Mouse (Mus musculus) MEL (cell line): ENCODE results near the gene Gal3st3. TPM values are rescaled to one million over a fixed set of nuclear protein-coding genes. Genes with fewer than 3 reads are reported as not detected.

Experiments
- DNase-seq: peaks from one replicate; pipeline ENCODE4 v3.0.0; 2011; ENCODE audit warnings: low read depth, low spot score
- H3K27ac ChIP-seq: 2 replicates; pipeline ENCODE4 v1.5.1; 2012; ENCODE audit warnings: low read depth, mild to moderate bottlenecking, control low read depth, low read length, moderate library complexity; ENCODE audit not compliant: control insufficient read depth
- H3K27me3 ChIP-seq, 2 experiments: fragments of 150-350 bp in 1 of 2; sonication (generic) in 1 of 2; 2 replicates each; pipeline ENCODE4 v1.6.1; 2012; ENCODE audit warnings: low read length in 2 of 2, mild to moderate bottlenecking in 2 of 2, improper control_type of control experiment in 1 of 2, moderate library complexity in 1 of 2; ENCODE audit not compliant: insufficient read depth in 2 of 2, control insufficient read depth in 1 of 2
- H3K36me3 ChIP-seq, 2 experiments: 2 replicates each; pipeline ENCODE4 v1.6.1; 2012 to 2014; ENCODE audit warnings: low read length in 2 of 2, improper control_type of control experiment in 1 of 2, inconsistent platforms in 1 of 2, mild to moderate bottlenecking in 1 of 2; ENCODE audit not compliant: insufficient read depth in 2 of 2, control insufficient read depth in 1 of 2
- H3K4me1 ChIP-seq, 2 experiments: fragments of 150-350 bp in 1 of 2; sonication (generic) in 1 of 2; 2 replicates each; pipeline ENCODE4 v1.6.1; 2012; ENCODE audit warnings: low read length in 2 of 2, improper control_type of control experiment in 1 of 2, mild to moderate bottlenecking in 1 of 2; ENCODE audit not compliant: insufficient read depth in 2 of 2, control insufficient read depth in 1 of 2
- H3K4me3 ChIP-seq, 2 experiments: fragments of 150-350 bp in 1 of 2; sonication (generic) in 1 of 2; 2 replicates each; pipeline ENCODE4 v1.5.1; 2012; ENCODE audit warnings: low read depth in 2 of 2, low read length in 2 of 2, mild to moderate bottlenecking in 2 of 2, moderate library complexity in 2 of 2, control low read depth in 1 of 2, improper control_type of control experiment in 1 of 2; ENCODE audit not compliant: control insufficient read depth in 1 of 2, insufficient read depth in 1 of 2
- H3K79me2 ChIP-seq: 2 replicates; pipeline ENCODE4 v1.6.1; 2012; ENCODE audit warnings: mild to moderate bottlenecking, low read length, moderate library complexity; ENCODE audit not compliant: control insufficient read depth, poor library complexity, insufficient read depth
- H3K9ac ChIP-seq: 2 replicates; pipeline ENCODE4 v1.6.1; 2012; ENCODE audit warnings: low read depth, mild to moderate bottlenecking, control low read depth, low read length, moderate library complexity; ENCODE audit not compliant: control insufficient read depth, poor library complexity, severe bottlenecking
- H3K9me3 ChIP-seq: fragments of 150-350 bp; sonication (generic); replicated peaks from 2 replicates; pipeline ENCODE4 v1.6.1; 2012; ENCODE audit warnings: mild to moderate bottlenecking, low read length, improper control_type of control experiment, moderate library complexity; ENCODE audit not compliant: insufficient read depth
- BHLHE40 ChIP-seq: IDR thresholded peaks from 2 replicates; pipeline ENCODE4 v1.6.1; 2012; ENCODE audit warnings: low read depth, mild to moderate bottlenecking, inconsistent platforms, low read length, improper control_type of control experiment, borderline replicate concordance
- CHD1 ChIP-seq: IDR thresholded peaks from 2 replicates; pipeline ENCODE4 v1.6.1; 2012; ENCODE audit warnings: low read depth, mild to moderate bottlenecking, inconsistent platforms, low read length, improper control_type of control experiment
- CHD2 ChIP-seq: IDR thresholded peaks from 2 replicates; pipeline ENCODE4 v1.6.1; 2011; ENCODE audit warnings: low read length, improper control_type of control experiment
- CTCF ChIP-seq, 3 experiments: IDR thresholded peaks in 2 of 3; conservative IDR thresholded peaks in 1 of 3; 2 replicates each; pipeline ENCODE4 v1.5.1; 2011 to 2012; ENCODE audit warnings: low read length in 3 of 3, low read depth in 2 of 3, mild to moderate bottlenecking in 2 of 3, improper control_type of control experiment in 1 of 3, inconsistent platforms in 1 of 3, mixed read lengths in 1 of 3, moderate library complexity in 1 of 3; ENCODE audit not compliant: control insufficient read depth in 1 of 3, insufficient read depth in 1 of 3, poor library complexity in 1 of 3, severe bottlenecking in 1 of 3
- E2F4 ChIP-seq: IDR thresholded peaks from 2 replicates; pipeline ENCODE4 v1.6.1; 2011; ENCODE audit warnings: low read depth, low read length, improper control_type of control experiment, borderline replicate concordance
- ELF1 ChIP-seq: IDR thresholded peaks from 2 replicates; pipeline ENCODE4 v1.6.1; 2014; ENCODE audit warnings: low read depth, mild to moderate bottlenecking, inconsistent platforms, low read length, improper control_type of control experiment, moderate library complexity
- EP300 ChIP-seq, 2 experiments: IDR thresholded peaks; 2 replicates each; pipeline ENCODE4 v1.6.1; 2011; ENCODE audit warnings: improper control_type of control experiment in 2 of 2, low read length in 2 of 2, low read depth in 1 of 2, mild to moderate bottlenecking in 1 of 2
- ETS1 ChIP-seq: IDR thresholded peaks from 2 replicates; pipeline ENCODE4 v1.6.1; 2012; ENCODE audit warnings: low read depth, mild to moderate bottlenecking, inconsistent platforms, low read length, improper control_type of control experiment, moderate library complexity
- GABPA ChIP-seq: IDR thresholded peaks from 2 replicates; pipeline ENCODE4 v1.6.1; 2012; ENCODE audit warnings: low read depth, mild to moderate bottlenecking, inconsistent platforms, low read length, improper control_type of control experiment, moderate library complexity
- GATA1 ChIP-seq: IDR thresholded peaks from 2 replicates; pipeline ENCODE4 v1.6.1; 2011; ENCODE audit warnings: low read depth, low read length, improper control_type of control experiment
- JUND ChIP-seq: IDR thresholded peaks from 2 replicates; pipeline ENCODE4 v1.6.1; 2011; ENCODE audit warnings: low read depth, mild to moderate bottlenecking, improper control_type of control experiment, low read length
- KAT2A ChIP-seq: conservative IDR thresholded peaks from 2 replicates; pipeline ENCODE4 v1.6.1; 2012; ENCODE audit warnings: low read depth, low read length, improper control_type of control experiment, inconsistent platforms
- MAFK ChIP-seq: IDR thresholded peaks from 2 replicates; pipeline ENCODE4 v1.6.1; 2011; ENCODE audit warnings: low read depth, mild to moderate bottlenecking, low read length, improper control_type of control experiment, borderline replicate concordance
- MAX ChIP-seq: IDR thresholded peaks from 2 replicates; pipeline ENCODE4 v1.6.1; 2011; ENCODE audit warnings: low read length, improper control_type of control experiment
- MAZ ChIP-seq: IDR thresholded peaks from 2 replicates; pipeline ENCODE4 v1.6.1; 2012; ENCODE audit warnings: low read depth, mild to moderate bottlenecking, inconsistent platforms, low read length, improper control_type of control experiment
- MEF2A ChIP-seq: IDR thresholded peaks from 2 replicates; pipeline ENCODE4 v1.6.1; 2014; ENCODE audit warnings: low read depth, mild to moderate bottlenecking, inconsistent platforms, low read length, improper control_type of control experiment; ENCODE audit not compliant: poor library complexity, insufficient replicate concordance, severe bottlenecking; ENCODE audit errors: extremely low read depth
- MXI1 ChIP-seq: IDR thresholded peaks from 2 replicates; pipeline ENCODE4 v1.6.1; 2011; ENCODE audit warnings: mild to moderate bottlenecking, low read depth, low read length, improper control_type of control experiment
- MYB ChIP-seq: IDR thresholded peaks from 2 replicates; pipeline ENCODE4 v1.6.1; 2011; ENCODE audit warnings: mild to moderate bottlenecking, low read depth, low read length, improper control_type of control experiment
- MYC ChIP-seq: IDR thresholded peaks from 2 replicates; pipeline ENCODE4 v1.6.1; 2011; ENCODE audit warnings: low read depth, mild to moderate bottlenecking, low read length, improper control_type of control experiment, moderate library complexity
- NELFE ChIP-seq: IDR thresholded peaks from 2 replicates; pipeline ENCODE4 v1.6.1; 2011; ENCODE audit warnings: low read depth, low read length, improper control_type of control experiment
- NRF1 ChIP-seq: IDR thresholded peaks from 2 replicates; pipeline ENCODE4 v1.6.1; 2014; ENCODE audit warnings: low read depth, mild to moderate bottlenecking, inconsistent platforms, low read length, improper control_type of control experiment, moderate library complexity; ENCODE audit not compliant: poor library complexity, insufficient read depth, severe bottlenecking
- POLR2A ChIP-seq, 2 experiments: IDR thresholded peaks; 2 replicates each; pipeline ENCODE4 v1.6.1; 2011 to 2012; ENCODE audit warnings: low read length in 2 of 2, mild to moderate bottlenecking in 2 of 2, control low read depth in 1 of 2, improper control_type of control experiment in 1 of 2, low read depth in 1 of 2, moderate library complexity in 1 of 2; ENCODE audit not compliant: control insufficient read depth in 1 of 2, insufficient read depth in 1 of 2, poor library complexity in 1 of 2
- POLR2AphosphoS2 ChIP-seq: IDR thresholded peaks from 2 replicates; pipeline ENCODE4 v1.6.1; 2011; ENCODE audit warnings: low read length, improper control_type of control experiment
- POLR2AphosphoS5 ChIP-seq: IDR thresholded peaks from 2 replicates; pipeline ENCODE4 v1.6.1; 2012; ENCODE audit warnings: low read depth, borderline replicate concordance, mild to moderate bottlenecking, inconsistent platforms, low read length, moderate library complexity, mixed read lengths
- RAD21 ChIP-seq: IDR thresholded peaks from 2 replicates; pipeline ENCODE4 v1.6.1; 2011; ENCODE audit warnings: mild to moderate bottlenecking, low read depth, low read length, improper control_type of control experiment
- RCOR1 ChIP-seq: IDR thresholded peaks from 2 replicates; pipeline ENCODE4 v1.6.1; 2012; ENCODE audit warnings: low read depth, mild to moderate bottlenecking, inconsistent platforms, low read length, improper control_type of control experiment
- SMC3 ChIP-seq: IDR thresholded peaks from 2 replicates; pipeline ENCODE4 v1.6.1; 2011; ENCODE audit warnings: low read depth, low read length, improper control_type of control experiment
- TAL1 ChIP-seq: IDR thresholded peaks from 2 replicates; pipeline ENCODE4 v1.6.1; 2012; ENCODE audit warnings: mild to moderate bottlenecking, inconsistent platforms, low read length, moderate library complexity, mixed read lengths
- TBP ChIP-seq: IDR thresholded peaks from 2 replicates; pipeline ENCODE4 v1.8.0; 2011; ENCODE audit warnings: low read depth, low read length, improper control_type of control experiment
- TCF12 ChIP-seq: IDR thresholded peaks from 2 replicates; pipeline ENCODE4 v1.6.1; 2014; ENCODE audit warnings: low read depth, mild to moderate bottlenecking, inconsistent platforms, low read length, improper control_type of control experiment, moderate library complexity
- USF1 ChIP-seq: IDR thresholded peaks from 2 replicates; pipeline ENCODE4 v1.6.1; 2014; ENCODE audit warnings: low read depth, mild to moderate bottlenecking, inconsistent platforms, low read length, improper control_type of control experiment, moderate library complexity
- USF2 ChIP-seq, 2 experiments: IDR thresholded peaks; 2 replicates each; pipeline ENCODE4 v1.6.1; 2011 to 2012; ENCODE audit warnings: improper control_type of control experiment in 2 of 2, low read length in 2 of 2, borderline replicate concordance in 1 of 2, inconsistent platforms in 1 of 2, low read depth in 1 of 2, mild to moderate bottlenecking in 1 of 2; ENCODE audit not compliant: insufficient read depth in 1 of 2
- ZC3H11A ChIP-seq: IDR thresholded peaks from 2 replicates; pipeline ENCODE4 v1.6.1; 2012; ENCODE audit warnings: low read depth, mild to moderate bottlenecking, inconsistent platforms, low read length, improper control_type of control experiment
- ZKSCAN1 ChIP-seq: IDR thresholded peaks from 2 replicates; pipeline ENCODE4 v1.6.1; 2012; ENCODE audit warnings: low read depth, mild to moderate bottlenecking, inconsistent platforms, low read length, improper control_type of control experiment, moderate library complexity
- ZMIZ1 ChIP-seq: IDR thresholded peaks from 2 replicates; pipeline ENCODE4 v1.6.1; 2012; ENCODE audit warnings: low read depth, mild to moderate bottlenecking, inconsistent platforms, low read length, improper control_type of control experiment, moderate library complexity
- ZNF384 ChIP-seq: IDR thresholded peaks from 2 replicates; pipeline ENCODE4 v1.6.1; 2012; ENCODE audit warnings: low read depth, mild to moderate bottlenecking, inconsistent platforms, low read length, improper control_type of control experiment
- polyA plus RNA-seq, 2 experiments: library from polyadenylated mRNA; stranded (reverse) in 1 of 2; unstranded in 1 of 2; fragments of >175 nt in 1 of 2; fragments of >200 nt in 1 of 2; gene quantifications; 2 replicates each; pipeline versions ENCODE4 v1.2.1 to v1.2.4; 2012; ENCODE audit warnings: low replicate concordance in 2 of 2, low read depth in 1 of 2; ENCODE audit not compliant: insufficient read length in 2 of 2, insufficient read depth in 1 of 2, missing spikeins in 1 of 2
- total RNA-seq: library from RNA; depleted of rRNA; stranded (reverse); fragments of 300-350 nt; gene quantifications from 2 replicates; pipeline ENCODE4 v1.2.3, GENCODE M21; 2012

Gene Gal3st3
- total and polyA plus RNA-seq, 3 experiments = 0.04 TPM; not detected in 2

- peak; percentile 65 for DNase-seq
- Histone ChIP-seq H3K27ac (no peak overlapping the region), H3K4me1 (no peaks in the 10 kb centered on the region), H3K27me3 (peaks cover 0 to 3% of the 10 kb centered on the region in 2 experiments; a peak in 2 of 4 replicates), H3K79me2 (no peaks in the 10 kb centered on the region), H3K36me3 (no peaks in the 10 kb centered on the region), H3K9ac (peak overlapping the region; percentile 42), H3K9me3 (no peaks in the 10 kb centered on the region), H3K4me3 (peak overlapping the region; percentile 46 to 57)
- TF ChIP-seq USF1 (no peak), BHLHE40 (no peak), ZKSCAN1 (no peak), ZC3H11A (peak; percentile 47), JUND (no peak), TCF12 (no peak), MEF2A (no peak), ETS1 (no peak), GABPA (no peak), CHD2 (no peak), ZMIZ1 (no peak), RCOR1 (no peak), MYB (no peak), ELF1 (no peak), USF2 (IDR thresholded peaks at IDR 0.05; ENCODE audit: borderline replicate concordance in 1 of 2, insufficient read depth in 1 of 2, low read depth in 1 of 2, low read length in 2 of 2) (no peak), CHD1 (no peak), TAL1 (no peak), MAZ (no peak), POLR2AphosphoS5 (no peak), POLR2A (IDR thresholded peaks at IDR 0.05; ENCODE audit: control insufficient read depth in 1 of 2, insufficient read depth in 1 of 2, low read depth in 1 of 2, low read length in 2 of 2, poor library complexity in 1 of 2) (no peak), RAD21 (peak; percentile 73), EP300 (IDR thresholded peaks at IDR 0.05; ENCODE audit: low read depth in 1 of 2, low read length in 2 of 2) (no peak), POLR2AphosphoS2 (no peak), MAX (no peak), NELFE (no peak), E2F4 (no peak), MXI1 (peak; percentile 37; the same call in 1 of the 2 replicates), SMC3 (peak; percentile 66), MAFK (no peak), KAT2A (no peak), ZNF384 (no peak), TBP (no peak), NRF1 (no peak), GATA1 (no peak), MYC (no peak), CTCF (IDR thresholded peaks at IDR 0.05 in 2 of 3, conservative IDR thresholded peaks at IDR 0.05 in 1 of 3; ENCODE audit: control insufficient read depth in 1 of 3, insufficient read depth in 1 of 3, low read depth in 2 of 3, low read length in 3 of 3, poor library complexity in 1 of 3, severe bottlenecking in 1 of 3) (peak; percentile 31 to 75 (median 67); a peak in 5 of 6 replicates)
Observed at GRCm38 (mm10) chr19:5348526-5349501, 50.7 kb downstream of the Gal3st3 start.
